Mouse (Mus musculus): ENCODE results near the gene Fbxo2. TPM values are rescaled to one million over a fixed set of nuclear protein-coding genes. Genes with fewer than 3 reads are reported as not detected.
"Not testable (repeated sequence)": the region's sequence is repeated elsewhere in the genome, so short reads cannot be mapped to it uniquely, and the experiment has no call there.

The Fbxo2 gene
- polyA plus RNA-seq, 1 experiment, result 0.85 TPM

DNA sequence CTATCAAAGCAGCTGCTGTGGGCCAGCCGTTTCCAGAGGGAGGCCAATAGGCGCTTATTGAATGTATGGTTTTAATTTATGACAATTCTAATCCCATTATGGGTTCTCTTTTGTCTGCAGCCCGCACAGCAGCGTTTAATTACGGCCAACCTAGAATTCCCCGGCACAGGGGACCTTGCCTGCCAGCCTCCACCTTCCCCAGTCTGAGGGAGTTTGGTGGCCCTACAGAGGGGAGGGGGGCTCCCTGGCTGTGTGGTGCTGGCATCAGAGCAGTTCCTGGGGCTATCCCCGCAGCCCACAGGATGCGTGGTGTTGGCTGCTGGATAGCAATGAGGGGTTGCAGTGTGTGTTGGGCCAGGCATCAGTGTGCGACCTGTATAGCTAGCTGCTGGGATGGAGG is 24.1 kb downstream of the Fbxo2 start:
- Histone ChIP-seq H3K4me2 (ENCODE audit: low read depth) (no peak overlapping the region), H3K4me3 (no peak overlapping the region), H3K79me2 (ENCODE audit: control insufficient read depth, insufficient read depth) (no peaks in the 10 kb centered on the region), H3ac (ENCODE audit: control insufficient read depth, insufficient read length) (no peak overlapping the region), H3K36me3 (ENCODE audit: control insufficient read depth, insufficient read depth) (no peaks in the 10 kb centered on the region), H3K27me3 (ENCODE audit: control insufficient read depth, insufficient read depth, insufficient read length) (peaks cover 12% of the 10 kb centered on the region)
- TF ChIP-seq E2F4 (IDR thresholded peaks at IDR 0.05; ENCODE audit: insufficient read depth), result no peak
- TF ChIP-seq TCF3 (IDR thresholded peaks at IDR 0.05; ENCODE audit: insufficient read length, low read depth), result no peak
- TF ChIP-seq USF1 (IDR thresholded peaks at IDR 0.05; ENCODE audit: low read depth), result no peak
- no peak for TF ChIP-seq MYOD1 (IDR thresholded peaks at IDR 0.05; ENCODE audit: control insufficient read depth in 1 of 3, insufficient read length in 2 of 3, low read depth in 2 of 3)
- no peak for TF ChIP-seq MAX (IDR thresholded peaks at IDR 0.05; ENCODE audit: low read depth)
- no peak for TF ChIP-seq POLR2AphosphoS2 (IDR thresholded peaks at IDR 0.05; ENCODE audit: insufficient read length, low read depth)
- TF ChIP-seq MYOG (IDR thresholded peaks at IDR 0.05; ENCODE audit: control insufficient read depth in 1 of 3, insufficient read depth in 1 of 3, insufficient read length in 2 of 3, low read depth in 2 of 3), result no peak
- TF ChIP-seq SRF (IDR thresholded peaks at IDR 0.05; ENCODE audit: control insufficient read depth, insufficient read length, low read depth), result no peak
- TF ChIP-seq REST (IDR thresholded peaks at IDR 0.05; ENCODE audit: insufficient read depth, insufficient read length), result no peak
- no peak for TF ChIP-seq POLR2A (IDR thresholded peaks at IDR 0.05; ENCODE audit: insufficient read length, low read depth)
- TF ChIP-seq TCF12 (IDR thresholded peaks at IDR 0.05; ENCODE audit: insufficient read depth, poor library complexity, severe bottlenecking), result no peak
- no peak for TF ChIP-seq CEBPB (IDR thresholded peaks at IDR 0.05; ENCODE audit: insufficient read depth, poor library complexity, severe bottlenecking)

GRCm38 (mm10) chr4:148185819-148186218 is 25.4 kb downstream of the Fbxo2 start:
- H3K27me3 ChIP-seq (ENCODE audit: control insufficient read depth, insufficient read depth, insufficient read length), result peaks cover 12% of the 10 kb centered on the region
- TF ChIP-seq SRF (IDR thresholded peaks at IDR 0.05; ENCODE audit: control insufficient read depth, insufficient read length, low read depth), result no peak
- no peak for TF ChIP-seq USF1 (IDR thresholded peaks at IDR 0.05; ENCODE audit: low read depth)
- no peak for TF ChIP-seq CEBPB (IDR thresholded peaks at IDR 0.05; ENCODE audit: insufficient read depth, poor library complexity, severe bottlenecking)
- no peak for TF ChIP-seq TCF3 (IDR thresholded peaks at IDR 0.05; ENCODE audit: insufficient read length, low read depth)
- TF ChIP-seq MYOD1 (IDR thresholded peaks at IDR 0.05; ENCODE audit: control insufficient read depth in 1 of 3, insufficient read length in 2 of 3, low read depth in 2 of 3), result no peak
- no peak for TF ChIP-seq POLR2AphosphoS2 (IDR thresholded peaks at IDR 0.05; ENCODE audit: insufficient read length, low read depth)
- no peak for TF ChIP-seq REST (IDR thresholded peaks at IDR 0.05; ENCODE audit: insufficient read depth, insufficient read length)
- TF ChIP-seq POLR2A (IDR thresholded peaks at IDR 0.05; ENCODE audit: insufficient read length, low read depth), result no peak
- no peak for TF ChIP-seq MYOG (IDR thresholded peaks at IDR 0.05; ENCODE audit: control insufficient read depth in 1 of 3, insufficient read depth in 1 of 3, insufficient read length in 2 of 3, low read depth in 2 of 3)
- no peak for TF ChIP-seq E2F4 (IDR thresholded peaks at IDR 0.05; ENCODE audit: insufficient read depth)
- TF ChIP-seq TCF12 (IDR thresholded peaks at IDR 0.05; ENCODE audit: insufficient read depth, poor library complexity, severe bottlenecking), result no peak
- no peak for TF ChIP-seq MAX (IDR thresholded peaks at IDR 0.05; ENCODE audit: low read depth)
- H3K79me2 ChIP-seq (ENCODE audit: control insufficient read depth, insufficient read depth), result no peaks in the 10 kb centered on the region
- no peak overlapping the region for H3K4me2 ChIP-seq (ENCODE audit: low read depth)
- H3ac ChIP-seq (ENCODE audit: control insufficient read depth, insufficient read length), result no peak overlapping the region
- H3K36me3 ChIP-seq (ENCODE audit: control insufficient read depth, insufficient read depth), result no peaks in the 10 kb centered on the region
- H3K4me3 ChIP-seq, result no peak overlapping the region

DNA sequence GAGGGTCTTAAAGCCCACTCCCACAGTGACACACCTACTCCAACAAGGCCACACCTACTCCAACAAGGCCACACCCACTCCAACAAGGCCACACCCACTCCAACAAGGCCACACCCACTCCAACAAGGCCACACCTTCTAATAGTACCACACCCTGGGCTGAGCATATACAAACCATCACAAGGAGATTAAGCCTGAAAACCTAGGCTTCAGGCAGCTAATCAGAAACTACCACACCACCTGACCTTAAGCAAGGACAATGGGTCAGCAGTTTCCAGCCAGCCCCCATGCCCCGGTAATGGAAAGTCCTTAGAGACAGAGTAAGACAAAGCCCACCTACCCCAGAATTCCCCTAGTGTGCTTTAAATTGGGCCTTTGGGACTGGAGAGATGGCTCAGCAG is 28.3 kb downstream of the Fbxo2 start:
- H3K4me3 ChIP-seq; H3K36me3 ChIP-seq (ENCODE audit: control insufficient read depth, insufficient read depth); H3K79me2 ChIP-seq (ENCODE audit: control insufficient read depth, insufficient read depth); H3K4me2 ChIP-seq (ENCODE audit: low read depth); H3ac ChIP-seq (ENCODE audit: control insufficient read depth, insufficient read length): not testable (repeated sequence)
- peaks cover 12% of the 10 kb centered on the region for H3K27me3 ChIP-seq (ENCODE audit: control insufficient read depth, insufficient read depth, insufficient read length)

- H3K27me3 ChIP-seq (ENCODE audit: control insufficient read depth, insufficient read depth, insufficient read length), result peaks cover 7% of the 10 kb centered on the region
- no peaks in the 10 kb centered on the region for H3K79me2 ChIP-seq (ENCODE audit: control insufficient read depth, insufficient read depth)
- no peaks in the 10 kb centered on the region for H3K36me3 ChIP-seq (ENCODE audit: control insufficient read depth, insufficient read depth)
- no peak for TF ChIP-seq MYOG (IDR thresholded peaks at IDR 0.05; ENCODE audit: control insufficient read depth in 1 of 3, insufficient read depth in 1 of 3, insufficient read length in 2 of 3, low read depth in 2 of 3)
- H3ac ChIP-seq (ENCODE audit: control insufficient read depth, insufficient read length), result no peak overlapping the region
- no peak overlapping the region for H3K4me3 ChIP-seq
- H3K4me2 ChIP-seq (ENCODE audit: low read depth), result no peak overlapping the region
These were observed 32.4 kb downstream of the Fbxo2 start for GRCm38 (mm10) chr4:148192707-148193245.

DNA sequence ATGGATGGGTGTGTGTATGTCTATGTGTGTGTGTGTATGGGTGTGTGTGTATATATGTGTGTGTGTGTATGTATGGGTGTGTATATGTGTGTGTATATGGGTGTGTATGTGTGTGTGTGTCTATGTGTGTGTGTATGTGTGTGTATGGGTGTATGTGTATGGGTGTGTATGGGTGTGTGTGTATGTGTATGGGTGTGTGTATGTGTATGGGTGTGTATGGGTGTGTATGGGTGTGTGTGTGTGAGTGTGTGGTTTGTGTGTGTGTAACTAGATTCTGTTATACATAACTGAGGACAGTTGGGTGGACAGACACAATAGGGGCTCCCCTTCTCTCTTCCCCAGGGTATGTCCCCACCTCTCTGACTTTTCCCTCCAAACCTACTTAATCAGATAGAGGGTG is 34.0 kb downstream of the Fbxo2 start:
- Histone ChIP-seq H3ac (ENCODE audit: control insufficient read depth, insufficient read length) (no peak overlapping the region), H3K27me3 (ENCODE audit: control insufficient read depth, insufficient read depth, insufficient read length) (peaks cover 14% of the 10 kb centered on the region), H3K36me3 (ENCODE audit: control insufficient read depth, insufficient read depth) (no peaks in the 10 kb centered on the region), H3K79me2 (ENCODE audit: control insufficient read depth, insufficient read depth) (no peaks in the 10 kb centered on the region), H3K4me3 (no peak overlapping the region), H3K4me2 (ENCODE audit: low read depth) (no peak overlapping the region)
- TF ChIP-seq CEBPB (IDR thresholded peaks at IDR 0.05; ENCODE audit: insufficient read depth, poor library complexity, severe bottlenecking), result no peak
- TF ChIP-seq TCF3 (IDR thresholded peaks at IDR 0.05; ENCODE audit: insufficient read length, low read depth), result no peak

DNA sequence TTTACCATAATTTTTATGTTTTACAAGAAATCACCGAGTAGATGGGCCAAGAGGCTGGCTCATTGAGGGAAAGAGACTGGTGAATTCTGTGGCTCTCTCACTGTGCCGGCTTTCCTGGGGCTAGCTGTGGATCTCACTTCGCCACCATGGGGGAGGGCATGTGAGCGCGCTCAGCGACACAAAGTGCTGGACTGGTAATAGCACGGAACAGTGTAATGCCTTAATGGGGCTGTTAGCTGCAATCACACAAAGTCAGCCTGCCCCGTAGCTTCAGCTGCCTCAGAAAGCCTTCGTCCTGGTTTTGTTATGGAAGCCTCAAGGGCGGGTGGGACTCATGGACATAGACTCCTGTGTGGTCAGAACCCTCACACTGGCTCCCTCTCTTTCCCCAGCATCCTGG is 38.3 kb downstream of the Fbxo2 start:
- Histone ChIP-seq H3K36me3 (ENCODE audit: control insufficient read depth, insufficient read depth) (no peaks in the 10 kb centered on the region), H3K4me3 (no peak overlapping the region), H3ac (ENCODE audit: control insufficient read depth, insufficient read length) (no peak overlapping the region), H3K27me3 (ENCODE audit: control insufficient read depth, insufficient read depth, insufficient read length) (peaks cover 14% of the 10 kb centered on the region), H3K4me2 (ENCODE audit: low read depth) (no peak overlapping the region), H3K79me2 (ENCODE audit: control insufficient read depth, insufficient read depth) (no peaks in the 10 kb centered on the region)
- TF ChIP-seq POLR2A (IDR thresholded peaks at IDR 0.05; ENCODE audit: insufficient read length, low read depth), result no peak
- TF ChIP-seq E2F4 (IDR thresholded peaks at IDR 0.05; ENCODE audit: insufficient read depth), result no peak
- TF ChIP-seq MYOD1 (IDR thresholded peaks at IDR 0.05; ENCODE audit: control insufficient read depth in 1 of 3, insufficient read length in 2 of 3, low read depth in 2 of 3), result no peak
- TF ChIP-seq CEBPB (IDR thresholded peaks at IDR 0.05; ENCODE audit: insufficient read depth, poor library complexity, severe bottlenecking), result no peak
- no peak for TF ChIP-seq SRF (IDR thresholded peaks at IDR 0.05; ENCODE audit: control insufficient read depth, insufficient read length, low read depth)
- TF ChIP-seq TCF3 (IDR thresholded peaks at IDR 0.05; ENCODE audit: insufficient read length, low read depth), result no peak
- TF ChIP-seq MAX (IDR thresholded peaks at IDR 0.05; ENCODE audit: low read depth), result no peak
- TF ChIP-seq TCF12 (IDR thresholded peaks at IDR 0.05; ENCODE audit: insufficient read depth, poor library complexity, severe bottlenecking), result no peak
